Comparison of ENCODE assay signal across 8 mouse cellular contexts in the genomic region with DNA sequence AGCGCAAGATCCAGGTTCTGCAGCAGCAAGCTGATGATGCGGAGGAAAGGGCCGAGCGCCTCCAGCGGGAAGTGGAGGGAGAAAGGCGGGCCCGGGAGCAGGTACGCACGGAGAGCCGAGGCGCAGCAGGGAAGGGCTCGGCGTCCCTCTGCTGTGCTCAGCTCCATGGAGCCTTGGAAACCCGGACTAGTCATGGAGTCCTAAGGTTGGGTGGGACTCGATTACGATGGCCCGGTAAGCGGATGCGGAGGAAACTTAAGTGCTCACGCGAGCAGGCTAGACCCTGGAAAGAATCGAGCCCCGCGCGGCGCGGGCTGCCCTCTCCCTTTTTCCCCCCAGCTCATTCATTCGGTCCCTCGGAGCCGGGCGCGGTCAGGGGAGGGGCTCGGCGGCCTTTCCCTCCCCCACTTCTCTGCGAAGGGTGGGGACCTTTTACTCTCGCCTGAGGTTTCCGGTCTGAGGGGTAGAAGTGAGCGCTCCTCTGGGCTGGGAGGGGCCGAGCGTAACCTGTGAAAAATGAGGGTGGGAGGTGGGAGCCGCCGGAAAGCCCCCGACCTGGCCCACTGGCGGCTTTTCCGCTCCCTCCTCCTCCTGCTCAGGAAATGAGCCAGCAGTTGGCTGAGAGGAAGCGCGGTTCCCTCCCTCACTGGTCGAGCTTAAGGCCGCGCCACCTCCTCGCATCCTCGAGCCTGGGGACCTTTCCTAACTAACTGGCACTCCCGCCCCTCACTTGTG. TPM values are rescaled to one million over a fixed set of nuclear protein-coding genes. Genes with fewer than 3 reads are reported as not detected.
DNase-seq lines count a peak whose midpoint lies in the region; ATAC-seq and TF ChIP-seq lines count a peak whose summit lies in the region.

No protein-coding gene starts in this region.

- WGBS in forebrain, embryonic 11.5 days = under 1% methylated on average over 48 of the region's 53 CpGs
- WGBS in heart, embryonic 16.5 days = under 1% methylated on average over 53 of the region's 53 CpGs
- WGBS in lung, adult 2 months = under 1% methylated on average over 53 of the region's 53 CpGs
- WGBS in neural tube, embryonic 14.5 days = under 1% methylated on average over 53 of the region's 53 CpGs

- TF ChIP-seq CTCF in lung, adult 2 months (IDR thresholded peaks at IDR 0.05; ENCODE audit: insufficient read depth, low read length) = no peak

- peak overlapping the region; percentile 85 for H3K9ac ChIP-seq in forebrain, embryonic 11.5 days (ENCODE audit: low read length)
- H3K9ac ChIP-seq in heart, embryonic 16.5 days (ENCODE audit: low read length) = peak overlapping the region; percentile 94
- H3K9ac ChIP-seq in neural tube, embryonic 14.5 days (replicated peaks; ENCODE audit: low read depth, low read length) = peak overlapping the region; percentile 78

- H3K4me2 ChIP-seq in forebrain, embryonic 11.5 days (ENCODE audit: low read depth, low read length, severe bottlenecking) = peak overlapping the region; percentile 83
- peak overlapping the region; percentile 86 for H3K4me2 ChIP-seq in heart, embryonic 16.5 days (ENCODE audit: low read depth, low read length)
- peak overlapping the region; percentile 93 for H3K4me2 ChIP-seq in neural tube, embryonic 14.5 days (ENCODE audit: low read depth, low read length)

- peak; percentile 94 for DNase-seq in ES-CJ7 (ENCODE audit: low read depth, low spot score)
- DNase-seq in c-Kit-positive CD71-positive TER-119-negative erythroid progenitor cells, embryonic 14.5 days (ENCODE audit: low read depth) = peak; percentile 55
- peak; percentile 83 for DNase-seq in forebrain, embryonic 11.5 days (ENCODE audit: low spot score)
- DNase-seq in kidney, postnatal 14 days = peak; percentile 84
- peak; percentile 74 for DNase-seq in lung, adult 2 months
- peak; percentile 79 for DNase-seq in testis, postnatal 14 days (ENCODE audit: low spot score)

- TF ChIP-seq POLR2A in lung, adult 2 months (IDR thresholded peaks at IDR 0.05; ENCODE audit: borderline replicate concordance, extremely low read depth, low read depth, low read length) = peak; percentile 62

- peaks cover 20% of the 10 kb centered on the region for H3K4me1 ChIP-seq in forebrain, embryonic 11.5 days (replicated peaks; ENCODE audit: control insufficient read depth, insufficient read depth, low read length)
- H3K4me1 ChIP-seq in heart, embryonic 16.5 days (ENCODE audit: control insufficient read depth, insufficient read depth, low read length) = peaks cover 52% of the 10 kb centered on the region
- H3K4me1 ChIP-seq in lung, adult 2 months (ENCODE audit: control insufficient read depth, insufficient read depth, low read length) = peaks cover 38% of the 10 kb centered on the region
- H3K4me1 ChIP-seq in neural tube, embryonic 14.5 days (ENCODE audit: control insufficient read depth, insufficient read depth, low read length) = peaks cover 28% of the 10 kb centered on the region

- H3K36me3 ChIP-seq in forebrain, embryonic 11.5 days (ENCODE audit: control insufficient read depth, insufficient read depth, low read length) = no peaks in the 10 kb centered on the region
- no peaks in the 10 kb centered on the region for H3K36me3 ChIP-seq in heart, embryonic 16.5 days (ENCODE audit: control insufficient read depth, insufficient read depth)
- no peaks in the 10 kb centered on the region for H3K36me3 ChIP-seq in neural tube, embryonic 14.5 days (ENCODE audit: control insufficient read depth, insufficient read depth, low read length)

- H3K27ac ChIP-seq in forebrain, embryonic 11.5 days (ENCODE audit: low read depth, low read length) = peak overlapping the region; percentile 89
- H3K27ac ChIP-seq in heart, embryonic 16.5 days (ENCODE audit: low read length) = peak overlapping the region; percentile 99
- peak overlapping the region; percentile 92 for H3K27ac ChIP-seq in neural tube, embryonic 14.5 days (ENCODE audit: low read depth, low read length)

- H3K4me3 ChIP-seq in forebrain, embryonic 11.5 days (ENCODE audit: low read depth, low read length) = peak overlapping the region; percentile 92
- H3K4me3 ChIP-seq in heart, embryonic 16.5 days (ENCODE audit: low read length) = peak overlapping the region; percentile 96
- peak overlapping the region; percentile 95 for H3K4me3 ChIP-seq in lung, adult 2 months (replicated peaks; ENCODE audit: extremely low read depth, low read depth, low read length)
- H3K4me3 ChIP-seq in neural tube, embryonic 14.5 days (ENCODE audit: low read depth, low read length) = peak overlapping the region; percentile 89

- peak; percentile 68 for ATAC-seq in forebrain, embryonic 11.5 days (replicated peaks; ENCODE audit: low FRiP score)
- ATAC-seq in heart, embryonic 16.5 days (replicated peaks; ENCODE audit: extremely low read depth, insufficient read depth, low FRiP score) = peak; percentile 61
- ATAC-seq in neural tube, embryonic 14.5 days (ENCODE audit: low read depth) = peak; percentile 72

- H3K9me3 ChIP-seq in forebrain, embryonic 11.5 days (ENCODE audit: control insufficient read depth, low read length) = no peaks in the 10 kb centered on the region
- H3K9me3 ChIP-seq in heart, embryonic 16.5 days (replicated peaks; ENCODE audit: control insufficient read depth, low read length) = no peaks in the 10 kb centered on the region
- no peaks in the 10 kb centered on the region for H3K9me3 ChIP-seq in neural tube, embryonic 14.5 days (ENCODE audit: control insufficient read depth, low read length)

- H3K27me3 ChIP-seq in forebrain, embryonic 11.5 days (ENCODE audit: control insufficient read depth, insufficient read depth, low read length) = no peaks in the 10 kb centered on the region
- H3K27me3 ChIP-seq in heart, embryonic 16.5 days (ENCODE audit: control insufficient read depth, insufficient read depth, low read length) = no peaks in the 10 kb centered on the region
- no peaks in the 10 kb centered on the region for H3K27me3 ChIP-seq in neural tube, embryonic 14.5 days (ENCODE audit: control insufficient read depth, insufficient read depth, low read length)

RNA-seq across cellular contexts. Expression of gene Tpm3, which starts 7.5 kb away (rescaled TPM):
- polyA plus RNA-seq in forebrain, embryonic 11.5 days (2014; fragmentation: Nextera tagmentation; extraction: Ambion mirVana) = 523 and 535 TPM in 2 replicates
- 267 and 298 TPM in 2 replicates for polyA plus RNA-seq in heart, embryonic 16.5 days (2015; fragmentation: Nextera tagmentation; extraction: Ambion mirVana)
- 133 and 219 TPM in 2 replicates for polyA plus RNA-seq in lung, adult 2 months (2012; rRNA removed)
- 281 and 342 TPM in 2 replicates for polyA plus RNA-seq in neural tube, embryonic 14.5 days (2014; fragmentation: Nextera tagmentation; extraction: Ambion mirVana)

RNA-seq across cellular contexts. Expression of gene Nup210l, which starts 24.0 kb away (rescaled TPM):
- polyA plus RNA-seq in forebrain, embryonic 11.5 days (2014; fragmentation: Nextera tagmentation; extraction: Ambion mirVana) = 0.67 and 0.88 TPM in 2 replicates
- polyA plus RNA-seq in heart, embryonic 16.5 days (2015; fragmentation: Nextera tagmentation; extraction: Ambion mirVana) = 0.25 and 0.32 TPM in 2 replicates
- polyA plus RNA-seq in lung, adult 2 months (2012; rRNA removed) = 0.40 and 0.58 TPM in 2 replicates
- 0.35 and 0.52 TPM in 2 replicates for polyA plus RNA-seq in neural tube, embryonic 14.5 days (2014; fragmentation: Nextera tagmentation; extraction: Ambion mirVana)

RNA-seq across cellular contexts. Expression of gene Ubap2l, which starts 27.5 kb away (rescaled TPM):
- 227 and 253 TPM in 2 replicates for polyA plus RNA-seq in forebrain, embryonic 11.5 days (2014; fragmentation: Nextera tagmentation; extraction: Ambion mirVana)
- 111 and 146 TPM in 2 replicates for polyA plus RNA-seq in heart, embryonic 16.5 days (2015; fragmentation: Nextera tagmentation; extraction: Ambion mirVana)
- polyA plus RNA-seq in lung, adult 2 months (2012; rRNA removed) = 91.9 and 95.2 TPM in 2 replicates
- 163 and 171 TPM in 2 replicates for polyA plus RNA-seq in neural tube, embryonic 14.5 days (2014; fragmentation: Nextera tagmentation; extraction: Ambion mirVana)

RNA-seq across cellular contexts. Expression of gene 4933434E20Rik, which starts 28.5 kb away (rescaled TPM):
- polyA plus RNA-seq in forebrain, embryonic 11.5 days (2014; fragmentation: Nextera tagmentation; extraction: Ambion mirVana) = 183 and 211 TPM in 2 replicates
- 147 and 151 TPM in 2 replicates for polyA plus RNA-seq in heart, embryonic 16.5 days (2015; fragmentation: Nextera tagmentation; extraction: Ambion mirVana)
- polyA plus RNA-seq in lung, adult 2 months (2012; rRNA removed) = 34.7 and 47.4 TPM in 2 replicates
- polyA plus RNA-seq in neural tube, embryonic 14.5 days (2014; fragmentation: Nextera tagmentation; extraction: Ambion mirVana) = 219 and 232 TPM in 2 replicates

Comparison
In these comparisons a context has a peak if more than half of its experiments do, and no peak if none do; other contexts are left out.
1. Peak in every context shown above with its lines: DNase-seq, ATAC-seq, H3K4me3 ChIP-seq and H3K27ac ChIP-seq.